Mouse (Mus musculus): ENCODE data around the gene Rad54l. TPM values are rescaled to one million over a fixed set of nuclear protein-coding genes. Genes with fewer than 3 reads are reported as not detected.

Gene Rad54l
- 18.0 and 19.7 TPM in 2 replicates for polyA plus RNA-seq (2014; fragmentation: Nextera tagmentation; extraction: Ambion mirVana)

GRCm38 (mm10) chr4:116123602-116124519 is at the start of gene Rad54l, which contains the start of gene Pomgnt1:
TSS of gene Rad54l (minus strand) at chr4:116123690.
TSS of gene Pomgnt1 (plus strand) at chr4:116123840.
- Histone ChIP-seq H3K27me3 (ENCODE audit: control insufficient read depth, insufficient read depth, low read length) (no peaks in the 10 kb centered on the region), H3K36me3 (ENCODE audit: control insufficient read depth, insufficient read depth, low read length) (0 out of 2 replicates have a peak, but pooled peaks cover 5% of the 10 kb centered on the region), H3K27ac (replicated peaks in 1 of 2; ENCODE audit: control insufficient read depth in 1 of 2, insufficient read depth in 1 of 2, low read depth in 2 of 2, low read length in 2 of 2) (peak within 1 kb of the TSS; percentile 51 to 79), H3K9ac (ENCODE audit: low read length) (peak within 1 kb of the TSS; percentile 76), H3K9me3 (ENCODE audit: control insufficient read depth, low read length) (no peaks in the 10 kb centered on the region), H3K4me3 (ENCODE audit: control insufficient read depth in 1 of 2, insufficient read depth in 1 of 2, low read depth in 1 of 2, low read length in 2 of 2) (peak within 1 kb of the TSS; percentile 50 to 56), H3K4me1 (ENCODE audit: control insufficient read depth in 2 of 2, insufficient read depth in 2 of 2, low read length in 2 of 2) (peaks cover 2 to 19% of the 10 kb centered on the region in 2 experiments; a peak in 3 of 4 replicates), H3K4me2 (ENCODE audit: low read length) (peak within 1 kb of the TSS; percentile 81)
- ATAC-seq (ENCODE audit: insufficient number of reproducible peaks, insufficient read depth, low FRiP score, low read depth) = peak; percentile 90
- WGBS = 4% methylated on average over 24 of the region's 24 CpGs

- no peaks in the 10 kb centered on the region for H3K9me3 ChIP-seq (ENCODE audit: control insufficient read depth, low read length)
- no peak for ATAC-seq (ENCODE audit: insufficient number of reproducible peaks, insufficient read depth, low FRiP score, low read depth)
- peak within 1 kb of the TSS; percentile 18; the same call in 1 of the 2 replicates for H3K9ac ChIP-seq (ENCODE audit: low read length)
- H3K36me3 ChIP-seq (ENCODE audit: control insufficient read depth, insufficient read depth, low read length) = no peaks in the 10 kb centered on the region
- peak within 1 kb of the TSS; percentile 91 to 92 for H3K27ac ChIP-seq (replicated peaks in 1 of 2; ENCODE audit: control insufficient read depth in 1 of 2, insufficient read depth in 1 of 2, low read depth in 2 of 2, low read length in 2 of 2)
- H3K4me3 ChIP-seq (ENCODE audit: control insufficient read depth in 1 of 2, insufficient read depth in 1 of 2, low read depth in 1 of 2, low read length in 2 of 2) = no peak within 1 kb of the TSS
- WGBS = 94% methylated on average over 6 of the region's 6 CpGs
- peaks cover 30 to 35% of the 10 kb centered on the region in 2 experiments for H3K4me1 ChIP-seq (ENCODE audit: control insufficient read depth in 2 of 2, insufficient read depth in 2 of 2, low read length in 2 of 2)
- H3K27me3 ChIP-seq (ENCODE audit: control insufficient read depth, insufficient read depth, low read length) = no peaks in the 10 kb centered on the region
- H3K4me2 ChIP-seq (ENCODE audit: low read length) = no peak within 1 kb of the TSS
These were observed 49.6 kb upstream of the Rad54l start, which contains the start of the genes 1700042G07Rik and Gm49337 for GRCm38 (mm10) chr4:116173072-116173471. TSS of gene 1700042G07Rik (plus strand) at chr4:116173372. TSS of gene Gm49337 (plus strand) at chr4:116173384.

- Histone ChIP-seq H3K27me3 (ENCODE audit: control insufficient read depth, insufficient read depth, low read length) (no peaks in the 10 kb centered on the region), H3K4me3 (ENCODE audit: control insufficient read depth in 1 of 2, insufficient read depth in 1 of 2, low read depth in 1 of 2, low read length in 2 of 2) (no peak overlapping the region), H3K4me1 (ENCODE audit: control insufficient read depth in 2 of 2, insufficient read depth in 2 of 2, low read length in 2 of 2) (peaks cover 3 to 8% of the 10 kb centered on the region in 2 experiments), H3K4me2 (ENCODE audit: low read length) (no peak overlapping the region), H3K27ac (replicated peaks in 1 of 2; ENCODE audit: control insufficient read depth in 1 of 2, insufficient read depth in 1 of 2, low read depth in 2 of 2, low read length in 2 of 2) (no peak overlapping the region), H3K9ac (ENCODE audit: low read length) (no peak overlapping the region), H3K9me3 (ENCODE audit: control insufficient read depth, low read length) (no peaks in the 10 kb centered on the region), H3K36me3 (ENCODE audit: control insufficient read depth, insufficient read depth, low read length) (no peaks in the 10 kb centered on the region)
- 58% methylated on average over 3 of the region's 3 CpGs for WGBS
- ATAC-seq (ENCODE audit: insufficient number of reproducible peaks, insufficient read depth, low FRiP score, low read depth) = no peak
These were observed 45.8 kb upstream of the Rad54l start for GRCm38 (mm10) chr4:116169353-116169672.

GRCm38 (mm10) chr4:116168617-116169352 is 45.3 kb upstream of the Rad54l start:
- Histone ChIP-seq H3K9ac (ENCODE audit: low read length) (no peak overlapping the region), H3K27ac (replicated peaks in 1 of 2; ENCODE audit: control insufficient read depth in 1 of 2, insufficient read depth in 1 of 2, low read depth in 2 of 2, low read length in 2 of 2) (no peak overlapping the region), H3K36me3 (ENCODE audit: control insufficient read depth, insufficient read depth, low read length) (no peaks in the 10 kb centered on the region), H3K4me1 (ENCODE audit: control insufficient read depth in 2 of 2, insufficient read depth in 2 of 2, low read length in 2 of 2) (peaks cover 0 to 5% of the 10 kb centered on the region in 2 experiments; a peak in 1 of 4 replicates), H3K4me2 (ENCODE audit: low read length) (no peak overlapping the region), H3K4me3 (ENCODE audit: control insufficient read depth in 1 of 2, insufficient read depth in 1 of 2, low read depth in 1 of 2, low read length in 2 of 2) (no peak overlapping the region), H3K9me3 (ENCODE audit: control insufficient read depth, low read length) (no peaks in the 10 kb centered on the region), H3K27me3 (ENCODE audit: control insufficient read depth, insufficient read depth, low read length) (no peaks in the 10 kb centered on the region)
- ATAC-seq (ENCODE audit: insufficient number of reproducible peaks, insufficient read depth, low FRiP score, low read depth) = no peak
- 62% methylated on average over 8 of the region's 8 CpGs for WGBS

- ATAC-seq (ENCODE audit: insufficient number of reproducible peaks, insufficient read depth, low FRiP score, low read depth) = no peak
- Histone ChIP-seq H3K4me2 (ENCODE audit: low read length) (no peak within 1 kb of the TSS), H3K27ac (replicated peaks in 1 of 2; ENCODE audit: control insufficient read depth in 1 of 2, insufficient read depth in 1 of 2, low read depth in 2 of 2, low read length in 2 of 2) (no peak within 1 kb of the TSS)
These were observed 43.9 kb upstream of the Rad54l start, which contains the start of gene Tspan1 for GRCm38 (mm10) chr4:116167404-116167803. TSS of gene Tspan1 (minus strand) at chr4:116167601.

GRCm38 (mm10) chr4:116165708-116166407 is 42.4 kb upstream of the Rad54l start:
- 0 out of 2 replicates have a peak, but pooled peaks cover 2% of the 10 kb centered on the region for H3K36me3 ChIP-seq (ENCODE audit: control insufficient read depth, insufficient read depth, low read length)
- H3K27ac ChIP-seq (replicated peaks in 1 of 2; ENCODE audit: control insufficient read depth in 1 of 2, insufficient read depth in 1 of 2, low read depth in 2 of 2, low read length in 2 of 2) = no peak overlapping the region
- WGBS = 78% methylated on average over 8 of the region's 8 CpGs
- H3K4me1 ChIP-seq (ENCODE audit: control insufficient read depth in 2 of 2, insufficient read depth in 2 of 2, low read length in 2 of 2) = peaks cover 0 to 8% of the 10 kb centered on the region in 2 experiments; a peak in 3 of 4 replicates
- H3K9ac ChIP-seq (ENCODE audit: low read length) = no peak overlapping the region
- no peak for ATAC-seq (ENCODE audit: insufficient number of reproducible peaks, insufficient read depth, low FRiP score, low read depth)
- H3K4me3 ChIP-seq (ENCODE audit: control insufficient read depth in 1 of 2, insufficient read depth in 1 of 2, low read depth in 1 of 2, low read length in 2 of 2) = no peak overlapping the region
- H3K9me3 ChIP-seq (ENCODE audit: control insufficient read depth, low read length) = no peaks in the 10 kb centered on the region
- no peaks in the 10 kb centered on the region for H3K27me3 ChIP-seq (ENCODE audit: control insufficient read depth, insufficient read depth, low read length)
- no peak overlapping the region for H3K4me2 ChIP-seq (ENCODE audit: low read length)

More at GRCm38 (mm10) chr4:116167404-116167803, 43.9 kb upstream of the Rad54l start, which contains the start of gene Tspan1:
- no peaks in the 10 kb centered on the region for H3K27me3 ChIP-seq (ENCODE audit: control insufficient read depth, insufficient read depth, low read length)
- no peak within 1 kb of the TSS for H3K4me3 ChIP-seq (ENCODE audit: control insufficient read depth in 1 of 2, insufficient read depth in 1 of 2, low read depth in 1 of 2, low read length in 2 of 2)
- H3K4me1 ChIP-seq (ENCODE audit: control insufficient read depth in 2 of 2, insufficient read depth in 2 of 2, low read length in 2 of 2) = peaks cover 0 to 5% of the 10 kb centered on the region in 2 experiments; a peak in 1 of 4 replicates
- WGBS = 15% methylated on average over 7 of the region's 7 CpGs
- no peaks in the 10 kb centered on the region for H3K36me3 ChIP-seq (ENCODE audit: control insufficient read depth, insufficient read depth, low read length)
- H3K9ac ChIP-seq (ENCODE audit: low read length) = no peak within 1 kb of the TSS
- H3K9me3 ChIP-seq (ENCODE audit: control insufficient read depth, low read length) = no peaks in the 10 kb centered on the region

All from heart, embryonic 14.5 days (tissue).